Mouse (Mus musculus) frontal cortex, postnatal 36 days (tissue): ENCODE measurements around the gene Szrd1.

Source experiments
- DNase-seq, 2 experiments: peaks; one replicate each; pipeline ENCODE4 v3.0.0; 2022; ENCODE audit warnings: low spot score in 2 of 2

Szrd1 gene

DNA sequence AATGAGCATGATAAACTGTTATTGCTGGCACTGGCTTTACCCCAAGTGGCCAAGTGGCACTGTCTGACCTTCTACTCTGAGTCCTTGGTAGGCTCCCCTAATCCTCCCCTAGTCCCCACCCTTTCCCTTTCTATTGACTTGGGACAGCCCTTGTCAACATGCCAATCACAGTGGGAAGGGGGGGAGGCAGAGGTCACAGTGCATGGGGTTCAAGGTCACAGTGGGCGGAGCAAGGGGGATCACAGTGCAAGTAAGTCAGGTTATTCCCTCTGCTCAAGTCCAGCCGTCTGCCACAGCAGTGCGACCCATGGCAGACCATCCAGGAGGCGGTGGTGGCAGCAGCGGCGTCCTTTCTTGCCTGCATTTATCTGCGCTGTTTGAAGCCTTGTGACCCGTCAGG lies 24.2 kb downstream of the Szrd1 start:
- DNase-seq, result no peak

DNA sequence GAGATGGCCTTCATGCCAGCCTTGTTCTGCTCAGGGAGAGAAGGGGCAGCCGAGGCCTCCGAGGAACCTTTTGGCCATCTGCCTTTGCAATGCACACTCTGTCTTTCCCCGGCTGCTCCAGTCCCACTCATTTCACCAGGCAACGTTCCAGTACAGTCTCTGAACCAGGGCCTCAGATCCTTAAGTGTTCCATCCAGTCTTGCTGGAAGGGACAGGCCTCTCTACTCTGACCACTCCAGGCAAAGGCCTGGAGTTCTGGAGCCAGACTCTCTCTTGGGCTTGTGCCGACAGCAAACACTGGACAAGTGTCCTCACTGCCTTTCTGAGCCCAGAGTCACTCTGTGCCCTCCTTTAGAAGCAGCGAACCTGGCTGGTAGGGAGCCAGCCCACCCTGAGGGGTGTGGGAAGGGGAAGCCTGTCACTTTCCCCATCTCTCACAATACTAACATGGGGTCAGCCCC lies 25.0 kb downstream of the Szrd1 start:
- DNase-seq, result peak; percentile 31 to 36

DNA sequence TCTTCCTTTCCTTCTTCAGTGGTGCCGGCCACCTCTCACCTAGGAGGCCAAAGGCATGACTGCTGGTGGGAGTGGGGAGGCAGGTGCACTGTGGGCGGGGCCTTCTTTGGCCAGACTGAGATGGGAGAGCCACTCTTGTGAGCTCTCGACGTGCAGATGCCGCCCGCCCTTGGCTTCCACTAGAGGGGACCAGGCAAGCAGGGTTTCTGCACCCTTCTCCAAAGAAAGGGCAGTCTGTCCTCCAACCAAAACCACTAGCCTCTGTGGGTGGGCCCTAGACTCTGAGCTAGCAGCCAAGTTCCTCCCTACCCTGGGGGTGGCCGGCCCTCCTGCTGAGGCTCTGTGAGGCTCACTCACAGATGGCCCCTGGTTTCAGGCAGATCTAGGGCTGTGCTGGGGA lies 25.7 kb downstream of the Szrd1 start:
- no peak for DNase-seq

DNA sequence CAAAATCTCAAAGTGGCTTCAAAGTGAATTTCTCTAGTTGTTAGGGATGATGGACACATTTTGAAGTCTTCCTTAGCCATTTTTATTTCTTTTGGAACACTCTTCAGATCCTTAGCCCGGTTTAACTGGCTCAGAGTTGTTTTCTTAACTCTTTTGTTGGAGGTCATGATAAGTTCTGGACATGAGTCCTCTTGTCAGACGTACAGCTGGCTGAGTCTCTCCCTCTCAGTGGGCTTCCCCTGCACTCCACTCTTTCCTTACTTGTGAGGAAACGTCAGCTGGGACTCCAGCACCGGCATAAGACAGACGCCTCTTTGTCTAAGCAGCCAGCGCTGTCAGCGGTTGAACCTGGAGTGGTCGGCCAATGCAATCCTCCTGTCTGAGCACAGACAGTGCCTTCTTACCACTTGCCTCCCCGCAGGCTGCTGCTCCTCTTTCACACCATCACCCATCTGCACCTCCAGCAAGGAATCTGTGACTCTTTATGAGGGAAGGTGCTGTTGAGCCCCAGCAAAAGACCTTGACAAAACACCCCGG lies 31.3 kb downstream of the Szrd1 start:
- no peak for DNase-seq

DNA sequence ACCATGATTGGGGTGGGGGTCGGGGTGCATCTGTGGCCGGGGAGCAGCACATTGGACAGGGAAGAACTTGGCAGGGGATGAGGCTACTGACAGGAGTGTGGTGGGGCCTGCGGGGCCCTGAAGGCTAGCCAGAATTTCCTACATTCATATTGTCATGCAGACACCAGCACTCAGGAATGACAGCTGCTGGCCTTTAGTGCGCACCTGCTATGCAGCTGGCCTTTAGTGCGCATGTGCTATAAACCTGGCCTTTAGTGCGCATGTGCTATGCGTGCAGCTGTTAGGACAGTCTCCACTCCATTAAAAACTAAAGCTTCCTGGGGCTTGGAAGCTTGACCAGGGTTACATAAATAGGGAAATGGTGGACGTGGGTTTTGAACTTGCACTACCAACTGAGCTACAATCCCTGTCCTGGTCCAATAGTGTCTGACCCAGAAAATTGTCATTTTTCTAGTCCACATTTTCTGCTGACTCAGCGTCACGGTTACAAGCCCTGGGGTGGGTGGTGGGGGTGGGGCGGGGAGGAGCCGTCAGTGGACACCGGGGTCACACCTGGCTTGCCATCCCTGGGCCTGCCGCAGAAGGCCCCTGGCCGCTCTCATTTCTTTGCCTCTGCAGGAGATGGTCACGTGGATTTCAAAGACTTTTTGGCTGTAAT lies 32.9 kb downstream of the Szrd1 start:
- no peak for DNase-seq

DNA sequence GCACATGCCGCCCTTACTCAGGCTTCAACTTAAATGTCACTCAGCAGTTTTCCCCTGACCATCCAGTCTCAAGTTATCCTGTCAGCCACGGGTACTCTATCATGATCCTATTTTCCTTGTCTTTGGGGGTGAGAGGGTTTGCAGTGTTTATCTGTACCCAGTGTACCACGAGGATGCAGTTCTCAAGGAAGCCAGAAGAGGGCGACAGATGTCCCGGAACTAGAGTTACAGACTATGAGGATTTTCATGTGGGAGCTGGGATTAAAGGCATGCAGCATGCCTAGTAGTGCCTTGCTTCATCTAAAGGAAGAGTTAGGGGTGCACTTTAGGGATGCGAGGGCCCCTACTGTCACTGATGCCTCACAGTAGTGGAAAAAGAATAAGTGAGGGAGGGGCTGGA lies 37.7 kb downstream of the Szrd1 start:
- DNase-seq, result no peak

DNA sequence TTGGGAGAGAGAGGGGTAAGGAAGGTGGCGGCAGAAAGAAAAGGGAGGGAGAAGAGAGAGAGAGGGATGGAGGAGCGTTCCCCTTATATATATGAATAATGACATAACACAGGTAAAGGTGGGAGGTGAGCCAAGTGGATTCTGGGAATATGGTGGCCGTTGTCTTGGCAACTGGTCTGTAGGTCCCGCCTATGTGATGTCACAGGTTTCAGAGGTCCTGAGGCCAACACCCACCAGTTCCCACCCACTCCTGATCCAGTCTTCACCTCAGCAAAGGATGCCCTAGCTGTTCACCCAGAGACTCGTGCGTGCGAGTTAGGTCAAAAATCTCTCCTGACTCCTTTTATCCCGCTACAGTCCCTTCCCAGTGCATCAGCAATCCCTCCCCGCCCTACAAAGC lies 38.3 kb downstream of the Szrd1 start:
- DNase-seq, result no peak

DNA sequence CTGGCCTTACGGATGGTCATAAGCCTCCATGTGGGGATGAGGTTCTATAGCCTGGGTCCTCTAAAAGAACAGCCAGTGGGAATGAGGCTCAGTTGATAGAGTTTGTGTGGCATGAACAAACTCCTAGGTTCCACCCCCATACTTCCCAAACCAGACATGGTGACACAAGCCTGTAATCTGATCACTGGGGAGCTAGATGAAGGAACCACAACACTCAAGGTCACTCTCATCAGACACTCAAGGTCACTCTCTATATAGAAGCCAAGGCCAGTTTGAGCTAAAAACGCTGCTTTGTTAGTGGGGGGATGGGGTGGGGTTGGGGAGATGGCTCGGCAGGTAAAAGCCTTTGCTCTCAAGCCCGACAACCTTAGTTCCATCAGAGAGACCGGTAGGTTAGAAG lies 39.6 kb downstream of the Szrd1 start:
- no peak for DNase-seq

DNA sequence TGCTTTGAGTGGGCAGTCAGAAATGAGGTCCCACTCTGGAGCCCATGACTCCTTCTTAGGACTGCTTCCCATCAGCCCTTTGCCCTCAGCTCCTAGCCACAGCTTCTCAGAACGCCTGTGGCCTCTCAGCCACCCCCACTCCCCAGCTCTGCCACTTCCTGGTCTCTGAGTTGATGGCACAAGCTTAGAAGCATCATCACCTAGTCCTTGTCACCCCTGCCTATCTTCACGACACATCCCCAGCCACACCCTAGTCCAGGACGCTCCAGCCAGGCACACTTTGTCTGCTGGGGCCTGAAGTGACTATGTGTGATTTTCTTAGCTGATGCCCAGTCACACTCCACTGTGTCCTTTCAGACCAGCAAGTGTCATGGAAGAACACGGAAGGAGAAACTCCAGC lies 40.6 kb downstream of the Szrd1 start:
- no peak for DNase-seq

DNA sequence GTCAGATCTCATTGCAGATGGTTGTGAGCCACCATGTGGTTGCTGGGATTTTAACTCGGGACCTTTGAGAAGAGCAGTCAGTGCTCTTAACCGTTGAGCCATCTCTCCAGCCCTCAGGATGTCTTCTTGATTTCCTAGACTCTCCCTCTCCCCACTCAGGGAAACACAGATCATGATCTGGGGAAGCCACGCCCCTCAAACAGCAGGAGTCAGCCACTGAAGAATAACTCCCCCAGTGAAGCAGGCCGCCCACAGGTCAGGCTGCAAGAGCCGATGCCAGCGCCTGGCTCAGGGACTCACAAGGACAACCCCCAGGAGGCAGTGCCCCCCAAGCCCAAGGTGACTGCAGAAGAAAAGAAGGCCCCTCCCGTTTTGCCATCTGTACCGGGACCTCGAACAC lies 42.9 kb downstream of the Szrd1 start:
- no peak for DNase-seq

DNA sequence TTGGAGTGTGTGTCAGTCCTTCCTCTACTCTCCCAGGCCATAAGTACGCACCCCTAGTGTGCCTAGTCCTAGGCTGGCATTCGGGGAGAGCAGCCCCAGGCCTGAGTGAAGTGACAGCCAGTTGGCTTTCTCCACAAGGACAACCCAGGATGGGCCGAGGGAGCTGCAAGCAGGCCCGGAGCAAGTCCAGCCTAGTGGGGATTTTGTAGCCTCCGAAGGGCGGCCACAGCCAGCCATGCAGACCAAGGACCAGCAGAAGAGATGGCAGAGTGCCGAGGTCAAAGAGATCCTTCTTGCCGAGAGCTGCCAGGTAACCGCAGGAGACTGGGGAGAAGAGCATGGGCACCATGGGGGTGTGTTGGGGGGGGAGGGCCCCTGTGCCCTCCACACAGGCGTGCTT lies 44.6 kb downstream of the Szrd1 start:
- no peak for DNase-seq

DNA sequence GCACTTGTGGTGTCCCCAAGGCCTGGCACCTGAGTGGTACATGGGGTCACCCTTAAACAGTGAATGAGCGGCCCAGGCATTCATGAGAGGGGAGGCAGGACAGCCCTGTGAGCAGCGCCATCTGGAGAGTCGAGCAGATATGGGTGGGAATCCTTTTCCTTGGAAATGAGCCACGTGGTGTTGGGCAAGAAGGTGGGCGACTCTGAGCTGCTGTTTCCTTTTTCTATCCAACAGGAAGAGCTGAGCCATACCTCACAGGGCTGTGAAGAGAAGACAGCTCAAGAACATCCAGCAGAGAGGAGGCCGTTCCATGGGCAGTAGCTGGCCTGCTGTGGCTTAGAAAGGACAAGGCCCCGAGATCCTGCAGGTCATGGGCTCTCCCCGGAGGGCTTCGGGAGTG lies 50.9 kb downstream of the Szrd1 start:
- peak in 1 of 2 experiments; percentile 64 for DNase-seq

DNA sequence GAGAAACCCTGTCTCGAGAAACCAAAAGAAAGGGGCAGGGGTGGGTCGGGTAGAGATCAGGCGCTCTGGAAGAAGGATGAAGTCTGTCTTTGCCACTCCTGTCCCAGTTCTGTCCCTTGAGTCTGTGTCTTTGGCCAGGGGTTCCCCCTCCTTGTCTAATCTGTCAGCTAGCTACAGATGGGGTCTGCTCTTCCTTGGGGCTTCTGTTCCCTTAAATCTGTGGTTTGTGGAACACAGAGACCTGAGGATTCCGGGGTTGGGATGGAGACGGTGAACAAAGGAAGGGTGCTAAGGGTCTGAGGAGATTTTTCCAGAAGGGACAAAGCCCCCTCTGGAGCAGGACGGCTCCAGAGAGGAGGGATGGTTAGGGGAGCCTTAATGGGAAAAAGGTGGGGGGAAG lies 51.5 kb downstream of the Szrd1 start, which contains the start of gene Spata21:
Gene Spata21, plus strand, starts transcription at position 301 of the 400 bp plus-strand sequence.
- no peak for DNase-seq

DNA sequence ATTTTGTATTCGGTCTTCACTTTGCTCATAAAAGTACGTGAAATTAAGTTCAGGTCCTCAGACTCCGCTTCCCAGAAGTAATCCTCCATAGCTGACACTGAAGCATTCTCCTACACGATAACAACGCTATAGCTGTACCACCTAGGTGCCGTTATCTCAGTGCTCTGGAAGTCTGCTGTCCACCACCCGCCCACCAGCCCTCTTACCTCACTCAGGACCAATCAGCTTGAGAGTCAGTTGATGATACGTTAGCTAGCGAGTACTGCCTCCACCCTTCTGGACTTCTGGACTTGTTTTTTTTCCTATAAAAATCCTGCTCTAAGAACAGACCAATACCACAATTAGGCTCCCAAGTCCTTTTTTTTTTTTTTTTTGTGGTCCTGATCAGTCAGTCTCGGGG lies 52.7 kb downstream of the Szrd1 start:
- DNase-seq, result no peak

DNA sequence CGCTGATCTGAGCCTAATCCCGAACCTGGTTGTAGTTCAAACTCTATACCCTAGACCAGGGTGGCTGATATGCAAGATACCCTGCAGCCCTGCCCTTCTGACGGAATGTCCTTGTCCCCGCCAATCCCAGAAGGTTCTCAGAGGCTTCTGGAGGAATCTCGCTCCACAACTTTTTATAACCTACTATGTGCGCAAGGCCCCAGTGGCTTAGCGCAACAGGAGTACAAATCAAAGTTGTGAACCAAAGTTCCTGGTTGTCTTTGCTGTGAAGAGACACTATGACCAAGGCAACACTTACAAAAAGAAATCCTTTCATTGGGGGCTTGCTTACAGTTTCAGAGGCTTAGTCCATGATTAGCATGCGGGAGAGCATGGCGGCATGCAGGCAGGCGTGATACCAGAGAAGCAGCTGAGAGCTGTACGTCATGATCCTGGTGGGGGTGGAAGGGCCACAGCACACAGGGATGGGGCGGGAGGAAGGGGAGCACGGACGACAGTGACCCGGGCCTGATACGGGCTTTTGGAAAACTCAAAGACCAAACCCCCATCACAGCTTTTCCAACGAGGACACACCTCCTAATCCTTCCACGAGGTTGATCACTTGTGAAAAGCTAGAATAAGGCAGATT lies 61.0 kb downstream of the Szrd1 start:
- DNase-seq, result no peak

DNA sequence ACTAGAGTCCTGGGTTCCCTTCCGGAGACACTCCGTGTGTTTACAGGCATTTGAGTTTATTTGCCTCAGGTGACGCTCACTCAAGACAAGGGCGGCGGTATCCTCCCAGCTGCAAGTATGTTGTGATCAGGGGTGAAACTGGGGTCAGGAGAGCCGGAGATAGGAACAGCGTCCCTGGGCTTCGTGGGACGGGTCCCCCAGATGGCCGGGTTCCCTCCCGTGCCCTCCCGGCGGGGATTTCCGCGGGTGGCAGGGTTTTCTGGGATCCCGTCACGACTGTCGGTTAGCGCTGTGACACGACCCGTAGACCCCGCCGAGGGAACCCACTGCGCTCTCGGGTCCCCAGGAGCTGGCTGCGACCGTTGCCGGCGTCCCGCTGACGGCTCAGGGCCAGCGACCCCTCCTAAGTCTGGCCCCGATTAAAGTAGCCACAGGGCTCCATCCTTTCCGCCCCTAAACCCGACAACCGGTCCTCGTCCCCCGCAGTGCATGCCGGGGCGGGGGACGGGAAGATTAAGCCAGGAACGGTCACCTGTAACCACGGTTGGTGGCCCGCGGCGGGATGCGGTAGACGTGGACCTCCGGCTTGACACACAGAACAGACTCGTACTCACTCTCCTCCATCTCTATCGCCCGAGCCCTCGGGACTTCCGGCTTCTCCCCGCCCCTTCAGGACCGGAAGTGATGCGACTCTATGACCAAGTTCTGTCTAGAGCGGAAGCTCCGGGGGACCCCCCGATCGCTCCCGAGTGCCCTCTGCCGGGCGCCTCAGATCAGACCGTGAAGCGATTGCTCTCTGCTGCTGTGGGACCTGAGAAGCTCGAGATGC lies 61.7 kb downstream of the Szrd1 start, which contains the start of gene Necap2:
Gene Necap2, minus strand, starts transcription at position 677 of the 829 bp plus-strand sequence.
- DNase-seq, result peak; percentile 93 to 96

DNA sequence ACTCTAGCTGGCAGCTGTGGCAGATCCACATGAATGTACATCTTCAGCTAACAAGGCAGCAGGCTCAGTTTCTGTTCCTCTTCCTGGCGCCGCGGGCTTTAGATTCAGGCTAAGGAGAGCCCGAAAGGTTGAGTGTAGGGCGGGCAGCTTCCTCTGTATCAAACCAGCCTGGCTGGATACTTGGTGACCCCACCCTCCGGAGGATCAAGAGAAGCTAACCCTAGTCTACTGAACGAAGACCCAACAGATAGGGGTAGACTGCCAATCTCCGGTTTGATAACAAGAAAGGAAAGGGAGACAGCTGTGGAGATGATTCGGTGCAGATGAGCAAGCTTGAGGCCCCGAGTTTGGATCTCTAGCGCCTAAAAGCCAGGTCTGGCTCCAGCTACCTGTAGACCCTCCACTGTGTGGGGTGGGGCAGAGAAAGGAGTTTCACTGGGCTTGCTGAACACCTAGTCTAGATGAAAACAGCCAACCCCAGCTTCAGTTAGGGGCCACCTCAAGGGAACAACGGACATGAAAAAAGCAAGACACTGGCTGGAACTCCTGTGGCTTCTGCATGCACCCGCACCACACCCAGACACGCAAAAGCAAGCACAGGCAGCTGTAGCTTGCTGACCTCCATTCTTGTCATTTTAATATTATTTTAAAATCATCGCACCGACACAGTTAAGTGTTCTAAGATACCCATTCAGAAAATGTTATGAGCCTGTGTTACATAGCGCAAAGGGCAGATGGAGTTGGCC lies 62.6 kb downstream of the Szrd1 start:
- no peak for DNase-seq

DNA sequence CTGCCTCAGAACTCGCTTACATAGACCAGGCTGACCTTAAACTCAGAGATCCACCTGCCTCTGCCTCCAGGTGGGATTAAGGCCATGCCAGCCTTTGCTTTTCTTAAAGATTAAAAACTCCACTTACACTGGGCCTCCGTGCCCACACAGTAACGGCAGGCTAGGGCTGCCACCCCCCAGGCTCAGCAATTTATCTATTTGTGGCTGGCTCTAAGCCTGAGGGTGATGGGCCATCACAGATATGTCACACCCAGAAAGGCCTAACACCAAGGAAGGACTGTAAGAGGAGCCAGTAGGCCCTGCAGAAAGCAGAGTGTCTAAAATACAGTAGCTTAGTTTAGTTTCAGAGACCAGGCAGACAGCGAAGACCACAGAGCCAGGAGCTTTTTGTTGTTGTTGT lies 65.5 kb downstream of the Szrd1 start:
- no peak for DNase-seq

DNA sequence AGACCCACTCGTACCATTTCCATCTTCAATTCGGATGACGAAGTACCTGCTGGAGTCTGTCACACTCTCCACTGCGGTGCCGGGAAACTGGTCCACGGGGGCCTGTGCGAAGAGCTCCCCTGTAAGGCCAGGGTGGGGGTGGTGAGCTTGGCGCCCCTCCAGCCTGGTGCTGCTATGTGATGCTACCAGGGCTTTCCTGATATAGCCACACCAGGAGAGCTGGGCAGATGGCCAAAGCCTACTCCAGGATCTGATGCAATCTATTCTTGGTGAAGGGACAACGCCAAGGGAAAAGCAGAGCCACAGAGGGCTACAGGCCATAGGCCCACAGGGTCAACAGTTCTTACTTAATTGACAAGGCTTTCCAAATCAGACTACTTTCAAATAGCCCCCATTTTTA lies 65.9 kb downstream of the Szrd1 start:
- DNase-seq, result peak; percentile 73 to 86

DNA sequence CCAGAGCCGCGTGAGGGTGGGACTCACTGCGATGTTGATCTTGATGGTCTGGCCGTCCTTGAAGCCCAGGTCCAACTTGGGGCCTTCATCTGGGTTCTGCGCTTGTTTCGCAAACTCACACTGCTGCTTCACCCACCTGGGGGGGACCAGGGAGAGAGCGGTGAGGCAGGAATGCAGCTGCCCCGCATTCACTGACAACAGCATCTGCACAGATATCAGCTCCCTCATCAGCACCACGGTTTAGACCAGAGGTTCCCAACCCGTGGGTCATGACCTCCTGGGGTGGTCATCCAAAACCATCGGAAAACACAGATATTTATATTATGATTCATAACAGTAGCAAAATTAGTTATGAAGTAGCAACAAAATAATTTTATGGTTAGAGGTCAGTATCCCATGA lies 67.1 kb downstream of the Szrd1 start:
- DNase-seq, result no peak

DNA sequence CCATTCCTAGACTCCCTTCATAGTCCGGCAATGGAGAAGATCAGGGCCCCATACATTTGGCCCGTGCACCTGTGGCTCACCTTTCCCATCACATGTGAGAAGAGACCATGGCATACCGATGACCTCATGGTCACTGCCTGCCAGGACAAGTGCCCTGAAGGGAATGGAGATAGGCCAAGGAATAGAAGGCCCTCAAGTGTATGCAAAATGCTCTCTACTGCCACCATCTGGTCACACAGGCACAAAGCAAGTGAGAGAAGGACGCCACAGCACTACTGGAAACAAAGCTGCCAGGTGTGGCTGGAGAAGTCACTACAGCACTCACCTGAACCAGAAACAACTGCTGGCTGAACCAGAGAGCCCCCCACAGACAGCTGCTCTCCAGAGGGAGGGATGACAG lies 69.8 kb downstream of the Szrd1 start:
- DNase-seq, result no peak

DNA sequence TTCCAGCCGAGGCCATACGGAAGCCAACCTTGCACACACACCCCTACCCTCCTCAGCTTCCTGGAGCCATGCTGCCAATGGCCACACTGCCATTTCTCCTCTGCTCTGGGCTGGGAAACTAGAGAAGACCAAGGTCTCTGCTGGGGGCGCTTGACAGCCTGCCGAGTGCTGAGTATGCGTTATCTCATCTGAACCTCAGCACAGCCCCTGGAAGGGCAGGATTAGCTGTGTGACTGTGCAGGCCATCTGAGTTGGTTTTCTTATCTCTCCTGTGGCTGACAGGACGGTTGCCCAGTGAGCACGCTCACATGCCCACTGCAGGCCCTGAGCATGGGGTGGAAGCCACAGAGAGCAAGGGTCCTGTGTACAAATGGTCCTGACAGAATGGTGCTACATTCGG lies 70.9 kb downstream of the Szrd1 start:
- no peak for DNase-seq
